Mouse (Mus musculus): ENCODE results near the gene Arhgef17.

DNA sequence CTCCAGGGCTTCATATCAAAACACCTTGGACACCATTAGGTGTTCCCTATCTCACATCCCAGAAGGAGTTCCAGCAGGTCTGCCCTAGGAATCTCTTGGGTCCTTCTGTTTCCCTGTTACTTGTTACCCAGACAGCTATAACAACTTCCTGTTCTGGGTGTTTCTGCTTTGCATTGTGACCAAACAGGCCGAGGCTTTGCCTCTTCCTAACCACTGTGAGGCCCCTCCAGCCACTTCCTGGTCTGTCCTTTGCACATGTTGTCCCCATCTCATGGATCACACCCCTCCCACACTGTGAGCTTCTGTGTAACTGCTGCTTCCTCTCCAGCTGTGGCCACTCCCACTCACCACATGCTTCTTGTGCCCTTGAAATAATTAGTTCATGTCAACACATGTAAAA, 86.5 kb downstream of the Arhgef17 start:
- no peak for TF ChIP-seq CTCF (IDR thresholded peaks at IDR 0.05; ENCODE audit: borderline replicate concordance, insufficient read depth, low read depth, low read length)
- TF ChIP-seq POLR2A (IDR thresholded peaks at IDR 0.05; ENCODE audit: borderline replicate concordance, insufficient read depth, low read length), result no peak

All from cerebellum, adult 2 months (tissue).